Mouse (Mus musculus) cerebellum, adult 2 months (tissue): ENCODE data around the gene Dcpp2. TPM values are rescaled to one million over a fixed set of nuclear protein-coding genes. Genes with fewer than 3 reads are reported as not detected.
"Not testable (repeated sequence)": the region's sequence is repeated elsewhere in the genome, so short reads cannot be mapped to it uniquely, and the experiment has no call there.

Experiments used
- DNase-seq, 2 experiments: peaks; one replicate each; pipeline ENCODE4 v3.0.0; 2021
- H3K27ac ChIP-seq: fragments of 200-500 bp; 2 replicates; pipeline ENCODE4 v1.5.1; 2012; ENCODE audit warnings: low read length, control low read depth, inconsistent platforms; ENCODE audit not compliant: insufficient read depth
- H3K27me3 ChIP-seq: fragments of 200-500 bp; 2 replicates; pipeline ENCODE4 v1.6.1; 2012; ENCODE audit warnings: inconsistent platforms, mild to moderate bottlenecking, low read length, moderate library complexity; ENCODE audit not compliant: control insufficient read depth, insufficient read depth
- H3K4me1 ChIP-seq: fragments of 200-500 bp; 2 replicates; pipeline ENCODE4 v1.6.1; 2011; ENCODE audit warnings: low read length; ENCODE audit not compliant: control insufficient read depth, insufficient read depth
- H3K4me3 ChIP-seq: fragments of 200-500 bp; replicated peaks from 2 replicates; pipeline ENCODE3; 2011; ENCODE audit warnings: mild to moderate bottlenecking, low read depth, low read length, control low read depth; ENCODE audit not compliant: insufficient read depth
- CTCF ChIP-seq: fragments of 200-500 bp; IDR thresholded peaks from 2 replicates; pipeline ENCODE4 v1.5.1; 2011; ENCODE audit warnings: low read depth, mild to moderate bottlenecking, control low read depth, low read length, moderate library complexity, borderline replicate concordance; ENCODE audit not compliant: insufficient read depth
- POLR2A ChIP-seq: fragments of 200-500 bp; IDR thresholded peaks from 2 replicates; pipeline ENCODE4 v1.6.1; 2011; ENCODE audit warnings: low read length, control low read depth, borderline replicate concordance; ENCODE audit not compliant: insufficient read depth
- WGBS: fragments of 180-500 bp; shearing (Covaris S2); methylation state at CpG from one replicate; pipeline ENCODE4 v1.1.7; 2018; 5-methylcytosine and 5-hydroxymethylcytosine counted together
- polyA plus RNA-seq: library from polyadenylated mRNA; depleted of rRNA; stranded (reverse); fragments of >200 nt; gene quantifications from 2 replicates; pipeline ENCODE4 v1.2.3, GENCODE M21; 2012

Dcpp2 gene
- polyA plus RNA-seq, 1 experiment: not detected

- no peak overlapping the region for H3K4me3 ChIP-seq
- no peaks in the 10 kb centered on the region for H3K27me3 ChIP-seq
- no peak for TF ChIP-seq POLR2A
- peak; percentile 78 for TF ChIP-seq CTCF
- DNase-seq: peak; percentile 37 to 55
- no peak overlapping the region for H3K27ac ChIP-seq
- WGBS: 27% methylated on average over 8 of the region's 8 CpGs
- H3K4me1 ChIP-seq: no peaks in the 10 kb centered on the region
Measured at GRCm38 (mm10) chr17:23873884-23874856, 6.5 kb upstream of the Dcpp2 start.

- DNase-seq: peak in 1 of 2 experiments; percentile 10
- WGBS: 29% methylated on average over 3 of the region's 3 CpGs
- no peaks in the 10 kb centered on the region for H3K27me3 ChIP-seq
- no peak overlapping the region for H3K4me3 ChIP-seq
- H3K27ac ChIP-seq: no peak overlapping the region; the same call in 1 of the 2 replicates
- H3K4me1 ChIP-seq: no peaks in the 10 kb centered on the region
- no peak for TF ChIP-seq POLR2A
- no peak for TF ChIP-seq CTCF
Measured at GRCm38 (mm10) chr17:23876741-23877140, 3.9 kb upstream of the Dcpp2 start.

DNA sequence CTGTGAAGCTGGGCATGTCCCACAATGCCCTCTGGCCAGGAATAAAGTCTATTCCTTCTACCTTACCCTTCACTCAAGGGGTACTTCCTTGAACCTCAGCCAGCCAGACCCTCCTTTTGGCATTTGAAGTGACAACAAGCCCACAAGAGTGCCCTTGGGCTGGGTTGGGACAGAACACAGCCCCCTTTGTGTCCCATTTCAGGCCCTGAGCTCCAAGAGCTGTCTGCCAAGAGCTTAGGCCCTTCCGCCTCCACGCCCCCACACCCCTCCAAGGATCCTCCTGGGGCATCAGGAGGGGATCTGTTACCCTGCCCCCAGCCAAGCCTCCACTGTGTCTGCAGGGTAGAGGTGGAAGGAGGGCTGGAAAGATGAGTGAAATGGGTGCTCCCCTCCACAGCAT lies 3.5 kb upstream of the Dcpp2 start:
- 59% methylated on average over 2 of the region's 2 CpGs for WGBS
- DNase-seq: no peak
- Histone ChIP-seq H3K4me3 (no peak overlapping the region), H3K27me3 (no peaks in the 10 kb centered on the region), H3K27ac (no peak overlapping the region), H3K4me1 (no peaks in the 10 kb centered on the region)
- TF ChIP-seq POLR2A: no peak
- TF ChIP-seq CTCF: no peak

DNA sequence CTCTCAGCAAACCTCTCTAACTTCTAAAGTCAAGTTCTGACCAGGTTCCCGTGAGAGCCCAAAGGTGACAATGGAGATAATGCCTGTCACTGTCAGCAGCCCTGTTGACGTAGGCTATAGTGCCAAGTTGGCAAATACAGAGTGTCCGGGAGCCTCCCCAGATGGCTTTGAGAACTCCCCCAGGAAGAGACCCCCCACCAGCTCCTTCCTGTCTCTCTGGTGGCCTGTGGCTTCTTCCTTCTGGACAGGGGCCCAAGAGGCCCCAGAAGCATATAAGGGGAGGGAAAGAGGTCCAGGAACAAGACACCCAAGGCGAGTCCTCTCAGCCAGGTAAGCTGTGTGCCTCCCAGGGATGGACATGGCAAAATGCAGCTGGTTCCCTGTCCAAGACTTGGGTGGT lies 36.5 kb downstream of the Dcpp2 start, which contains the start of gene Dcpp3:
Dcpp3 (plus strand) TSS at position 301 of the 400 bp plus-strand sequence.
- H3K4me3 ChIP-seq, DNase-seq, H3K27ac ChIP-seq, H3K27me3 ChIP-seq, H3K4me1 ChIP-seq: not testable (repeated sequence)
- WGBS: 46% methylated on average over 4 of the region's 4 CpGs

DNA sequence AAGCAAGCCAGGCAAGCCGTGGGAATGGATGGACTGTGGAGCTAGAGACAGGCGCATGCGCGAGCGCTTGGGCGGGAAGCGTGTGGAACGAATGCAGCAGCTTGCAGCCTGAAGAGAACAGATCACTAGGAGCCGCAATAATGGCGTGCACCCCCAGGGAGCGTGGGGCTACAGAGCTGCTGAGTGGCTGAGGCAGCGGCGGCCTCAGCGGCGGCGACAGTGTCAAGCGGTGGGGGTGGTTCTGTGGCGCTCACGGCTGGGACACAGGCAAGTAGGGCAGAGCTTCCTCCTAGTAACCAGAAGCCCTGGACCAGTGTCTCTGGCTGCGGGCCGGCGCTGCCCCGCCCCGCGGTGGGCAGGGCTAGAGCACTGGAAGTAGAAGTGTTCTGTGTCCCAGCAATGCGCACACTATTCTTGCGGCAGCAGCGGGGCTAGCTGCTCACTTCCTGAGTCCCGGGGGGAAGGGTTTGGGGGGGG lies 43.9 kb downstream of the Dcpp2 start:
- H3K27me3 ChIP-seq: no peaks in the 10 kb centered on the region
- DNase-seq: peak; percentile 93 to 95
- no peaks in the 10 kb centered on the region; the same call in 1 of the 2 replicates for H3K4me1 ChIP-seq
- peak; percentile 57 for TF ChIP-seq POLR2A
- TF ChIP-seq CTCF: no peak
- peak overlapping the region; percentile 14 for H3K27ac ChIP-seq
- under 1% methylated on average over 29 of the region's 29 CpGs for WGBS
- peak overlapping the region; percentile 54 for H3K4me3 ChIP-seq

DNA sequence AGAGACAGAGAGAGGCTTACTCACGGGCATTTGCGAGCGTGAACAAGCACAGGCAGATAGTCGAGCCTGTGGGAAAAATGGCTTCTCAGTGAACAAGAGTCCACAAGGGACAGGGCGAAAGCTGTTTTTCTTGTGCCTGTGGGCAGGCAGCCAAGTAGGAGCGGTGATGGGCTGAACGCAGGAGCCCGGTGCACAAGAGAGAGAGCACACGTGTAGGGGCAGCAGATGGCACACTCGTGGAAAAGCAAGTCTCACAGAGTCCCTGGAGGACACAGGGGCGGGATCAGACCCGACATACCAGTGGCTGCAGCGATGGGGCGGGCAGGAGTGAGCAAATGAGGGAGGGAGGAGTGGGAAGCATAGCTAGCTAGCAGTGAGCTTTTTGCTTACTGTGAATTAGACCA lies 44.4 kb downstream of the Dcpp2 start:
- Histone ChIP-seq H3K4me1 (no peaks in the 10 kb centered on the region; the same call in 1 of the 2 replicates), H3K27ac (peak overlapping the region; percentile 65), H3K4me3 (peak overlapping the region; percentile 54), H3K27me3 (no peaks in the 10 kb centered on the region)
- peak; percentile 76 to 79 for DNase-seq
- no peak for TF ChIP-seq POLR2A
- no peak for TF ChIP-seq CTCF
- 0% methylated on average over 14 of the region's 14 CpGs for WGBS

DNA sequence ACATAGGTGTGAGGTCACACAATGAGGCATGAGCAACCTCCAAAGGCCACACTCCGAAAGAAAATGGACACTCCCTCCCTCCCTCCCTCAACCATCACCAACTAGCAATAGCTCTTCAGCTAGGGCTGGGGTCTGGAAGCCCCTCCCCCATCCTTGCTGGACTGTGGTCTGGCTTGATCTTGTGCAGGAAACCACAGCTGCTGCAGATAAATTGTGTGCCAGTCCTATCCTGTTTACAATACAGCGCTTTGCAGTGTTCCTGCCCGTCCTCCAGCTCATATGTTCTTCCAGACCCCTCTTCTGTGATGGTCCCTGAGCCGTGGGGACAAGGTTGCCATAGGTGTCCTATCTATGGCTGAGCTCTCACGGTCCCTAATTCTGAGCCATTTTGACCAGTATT lies 50.5 kb downstream of the Dcpp2 start:
- Histone ChIP-seq H3K4me1 (no peaks in the 10 kb centered on the region), H3K27ac (no peak overlapping the region), H3K27me3 (no peaks in the 10 kb centered on the region), H3K4me3 (no peak overlapping the region)
- 90% methylated on average over 5 of the region's 5 CpGs for WGBS
- no peak for DNase-seq
- TF ChIP-seq POLR2A (no peak), CTCF (no peak)

DNA sequence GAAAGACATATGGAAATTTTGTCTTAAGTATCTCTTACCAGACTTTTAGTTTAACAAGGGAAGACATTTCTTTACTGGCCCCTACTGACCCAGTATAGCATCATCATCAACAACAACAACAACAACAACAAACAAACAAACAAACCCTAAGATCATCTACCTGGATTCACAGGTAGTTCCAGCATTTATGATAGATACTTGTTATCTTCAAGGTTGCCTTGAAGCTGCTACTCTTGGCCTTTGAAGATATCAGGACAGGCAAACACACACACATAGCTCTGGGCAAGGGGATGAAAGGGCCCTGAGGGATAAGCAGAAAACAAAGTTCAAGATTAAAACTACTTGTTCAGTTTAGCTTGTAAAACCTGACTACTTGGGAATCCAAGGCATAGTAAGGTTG lies 60.7 kb downstream of the Dcpp2 start, which contains the start of gene Sbp:
Sbp (plus strand) TSS at position 301 of the 400 bp plus-strand sequence.
- Histone ChIP-seq H3K27ac (no peak within 1 kb of the TSS), H3K4me1 (no peaks in the 10 kb centered on the region), H3K27me3 (no peaks in the 10 kb centered on the region), H3K4me3 (no peak within 1 kb of the TSS)
- no peak for DNase-seq
- TF ChIP-seq POLR2A: no peak

DNA sequence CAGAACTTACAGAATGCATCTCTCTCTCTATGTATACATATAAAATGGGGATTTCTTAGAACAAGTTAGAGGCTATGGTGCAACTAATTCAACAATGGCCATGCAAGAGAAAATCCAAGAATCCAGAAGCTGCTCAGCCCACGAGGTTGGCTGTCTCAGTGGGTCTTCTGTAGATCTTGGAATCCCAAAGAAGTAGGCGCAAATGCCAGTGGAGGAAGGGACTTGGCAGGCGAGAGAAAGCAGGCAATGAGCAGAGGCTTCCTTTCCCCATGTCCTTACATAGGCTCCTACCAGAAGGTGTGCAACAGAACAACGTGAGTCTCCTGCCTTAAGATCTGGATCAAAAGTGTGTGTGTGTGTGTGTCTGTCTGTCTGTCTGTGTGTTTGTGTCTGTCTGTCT lies 66.8 kb downstream of the Dcpp2 start:
- not testable (repeated sequence) for H3K4me3 ChIP-seq, H3K27me3 ChIP-seq, H3K4me1 ChIP-seq, H3K27ac ChIP-seq, DNase-seq
- 62% methylated on average over 4 of the region's 4 CpGs for WGBS
